12 mouse cellular contexts compared by ENCODE assay signal in the genomic region with DNA sequence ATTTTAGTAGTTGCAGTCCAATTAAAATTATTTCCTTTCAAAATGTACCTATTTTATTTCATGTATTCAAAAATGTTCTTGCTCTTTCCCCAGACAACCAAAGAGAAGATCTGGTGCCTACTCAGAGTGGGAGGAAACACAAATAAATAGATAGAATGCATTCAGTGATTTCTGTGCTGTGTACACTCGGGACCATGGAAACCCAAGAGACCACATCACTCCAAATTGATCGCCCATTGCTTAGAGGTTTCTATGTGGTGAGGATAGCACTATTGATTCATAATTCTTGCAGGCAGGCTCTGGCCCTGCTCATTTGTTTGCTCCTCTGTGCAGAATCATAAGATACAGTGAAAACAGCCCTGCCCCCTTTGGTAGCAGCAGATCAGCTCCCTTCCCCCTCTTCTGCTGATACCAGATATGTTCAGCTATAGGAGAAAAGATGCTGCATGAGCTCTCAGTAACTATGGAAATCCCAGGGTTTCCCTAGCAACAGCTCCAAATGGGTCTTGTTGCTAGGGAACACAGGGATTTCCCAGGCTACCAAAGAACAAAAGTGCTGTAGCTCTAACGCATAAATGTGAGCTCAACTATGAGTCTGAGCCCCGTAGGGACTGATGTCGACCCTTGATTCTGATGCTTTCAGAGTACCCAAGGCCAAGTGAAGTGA. TPM values are rescaled to one million over a fixed set of nuclear protein-coding genes. Genes with fewer than 3 reads are reported as not detected.
DNase-seq lines count a peak whose midpoint lies in the region; ATAC-seq and TF ChIP-seq lines count a peak whose summit lies in the region.
"Had no signal": no experiment of that assay in that cellular context is flagged by ENCODE, and none has a peak within 500 bp of the region (broad histone marks: within the 10 kb centered on the region; RNA-seq: fewer than 3 reads in every experiment).

No protein-coding gene starts in this region.

- no peak for TF ChIP-seq CTCF in kidney, adult 2 months (conservative IDR thresholded peaks at IDR 0.05; ENCODE audit: insufficient read depth, insufficient read length, low read depth, low read length)
- TF ChIP-seq CTCF in thymus, adult 2 months (IDR thresholded peaks at IDR 0.05; ENCODE audit: borderline replicate concordance, control insufficient read depth, extremely low read depth, insufficient read depth, low read length, poor library complexity) = no peak

- peak; percentile 96 for ATAC-seq in neural tube, embryonic 12.5 days (ENCODE audit: low FRiP score, low read depth)
- ATAC-seq in liver, embryonic 11.5 days (replicated peaks; ENCODE audit: low FRiP score) = no peak

- no peaks in the 10 kb centered on the region for H3K27me3 ChIP-seq in neural tube, embryonic 12.5 days (replicated peaks)
- no peaks in the 10 kb centered on the region for H3K27me3 ChIP-seq in liver, embryonic 11.5 days (replicated peaks; ENCODE audit: control insufficient read depth, insufficient read depth, low read length)
- H3K27me3 ChIP-seq in kidney, adult 2 months (replicated peaks; ENCODE audit: control insufficient read depth, insufficient read depth, low read length) = no peaks in the 10 kb centered on the region
- no peaks in the 10 kb centered on the region for H3K27me3 ChIP-seq in thymus, adult 2 months (ENCODE audit: control insufficient read depth, insufficient read depth, low read length)
- H3K27me3 ChIP-seq: heart, embryonic 13.5 days had no signal

- no peak overlapping the region for H3K9ac ChIP-seq in neural tube, embryonic 12.5 days
- H3K9ac ChIP-seq in liver, embryonic 11.5 days (ENCODE audit: low read depth, low read length) = no peak overlapping the region
- H3K9ac ChIP-seq: embryonic facial prominence, embryonic 15.5 days; heart, embryonic 13.5 days had no signal

- no peak overlapping the region for H3K4me3 ChIP-seq in neural tube, embryonic 12.5 days
- no peak overlapping the region for H3K4me3 ChIP-seq in liver, embryonic 11.5 days (ENCODE audit: low read depth, low read length)
- no peak overlapping the region for H3K4me3 ChIP-seq in kidney, adult 2 months (ENCODE audit: insufficient read depth, low read depth, low read length)
- H3K4me3 ChIP-seq in thymus, adult 2 months (ENCODE audit: control insufficient read depth, insufficient read depth, low read length) = no peak overlapping the region
- H3K4me3 ChIP-seq: embryonic facial prominence, embryonic 15.5 days; heart, embryonic 13.5 days had no signal

- TF ChIP-seq POLR2A in kidney, adult 2 months (IDR thresholded peaks at IDR 0.05; ENCODE audit: low read depth, low read length) = no peak
- no peak for TF ChIP-seq POLR2A in thymus, adult 2 months (IDR thresholded peaks at IDR 0.05; ENCODE audit: control insufficient read depth, extremely low read depth, insufficient read depth, low read length, poor library complexity)

- H3K9me3 ChIP-seq in neural tube, embryonic 12.5 days = no peaks in the 10 kb centered on the region
- H3K9me3 ChIP-seq in liver, embryonic 11.5 days (ENCODE audit: control insufficient read depth, low read length) = no peaks in the 10 kb centered on the region
- H3K9me3 ChIP-seq: embryonic facial prominence, embryonic 15.5 days; heart, embryonic 13.5 days had no signal

- H3K36me3 ChIP-seq in neural tube, embryonic 12.5 days = no peaks in the 10 kb centered on the region
- H3K36me3 ChIP-seq in liver, embryonic 11.5 days (ENCODE audit: control insufficient read depth, insufficient read depth, low read length) = no peaks in the 10 kb centered on the region
- no peaks in the 10 kb centered on the region for H3K36me3 ChIP-seq in kidney, adult 2 months (ENCODE audit: control insufficient read depth, insufficient read depth, low read length)
- H3K36me3 ChIP-seq in thymus, adult 2 months (ENCODE audit: control insufficient read depth, insufficient read depth, low read length) = no peaks in the 10 kb centered on the region
- H3K36me3 ChIP-seq: embryonic facial prominence, embryonic 15.5 days; heart, embryonic 13.5 days had no signal

- WGBS in neural tube, embryonic 12.5 days = 48% methylated on average over 5 of the region's 5 CpGs
- 74% methylated on average over 5 of the region's 5 CpGs for WGBS in liver, embryonic 11.5 days
- WGBS in kidney, adult 2 months = 68% methylated on average over 5 of the region's 5 CpGs
- WGBS in thymus, adult 2 months = 82% methylated on average over 5 of the region's 5 CpGs

- DNase-seq in embryo, embryonic 11 days = peak; percentile 42
- peak; percentile 30 to 35 for DNase-seq in frontal cortex, postnatal 14 days (ENCODE audit: low spot score in 2 of 2)
- DNase-seq in left cerebral cortex, adult 18-20 months (ENCODE audit: low spot score in 2 of 2) = peak; percentile 10 to 43
- DNase-seq in liver, embryonic 11.5 days (ENCODE audit: low spot score) = no peak
- no peak for DNase-seq in kidney, adult 2 months
- DNase-seq in T-cell, adult 2 months (ENCODE audit: low spot score) = no peak
- no peak for DNase-seq in thymus, adult 2 months
- DNase-seq: adrenal gland, adult 2 months; kidney, postnatal 4 days had no signal

- H3K27ac ChIP-seq in neural tube, embryonic 12.5 days = peak overlapping the region; percentile 42; the same call in 1 of the 2 replicates
- H3K27ac ChIP-seq in liver, embryonic 11.5 days (ENCODE audit: low read depth, low read length) = no peak overlapping the region
- H3K27ac ChIP-seq in kidney, adult 2 months (ENCODE audit: insufficient read depth, low read depth, low read length) = no peak overlapping the region
- H3K27ac ChIP-seq in thymus, adult 2 months (ENCODE audit: control insufficient read depth, insufficient read depth, low read length) = no peak overlapping the region
- H3K27ac ChIP-seq: embryonic facial prominence, embryonic 15.5 days; heart, embryonic 13.5 days had no signal

- H3K4me2 ChIP-seq in neural tube, embryonic 12.5 days (replicated peaks) = 0 out of 2 replicates have a peak overlapping the region, but pooled peaks have one; percentile 18
- H3K4me2 ChIP-seq in liver, embryonic 11.5 days = no peak overlapping the region
- H3K4me2 ChIP-seq: embryonic facial prominence, embryonic 15.5 days; heart, embryonic 13.5 days had no signal

- no peaks in the 10 kb centered on the region for H3K4me1 ChIP-seq in neural tube, embryonic 12.5 days
- no peaks in the 10 kb centered on the region for H3K4me1 ChIP-seq in liver, embryonic 11.5 days (replicated peaks; ENCODE audit: control insufficient read depth, insufficient read depth, low read length)
- H3K4me1 ChIP-seq in kidney, adult 2 months (ENCODE audit: control insufficient read depth, insufficient read depth, low read length) = no peaks in the 10 kb centered on the region
- no peaks in the 10 kb centered on the region for H3K4me1 ChIP-seq in thymus, adult 2 months (replicated peaks; ENCODE audit: control insufficient read depth, insufficient read depth, low read length)
- H3K4me1 ChIP-seq: embryonic facial prominence, embryonic 15.5 days; heart, embryonic 13.5 days had no signal

RNA-seq across cellular contexts. Expression of gene Cetn2, which starts 22.7 kb away (rescaled TPM):
- total RNA-seq in left cerebral cortex, adult 18-20 months (2021) = 10 to 100 TPM; 57.0 to 58.1 TPM
- 84.6 and 94.1 TPM in 2 replicates for polyA plus RNA-seq in neural tube, embryonic 12.5 days (2016; fragmentation: Nextera tagmentation; extraction: Ambion mirVana)
- polyA plus RNA-seq in liver, embryonic 11.5 days (2014; fragmentation: Nextera tagmentation; extraction: Ambion mirVana) = 74.3 and 77.2 TPM in 2 replicates
- polyA plus RNA-seq in kidney, adult 2 months (2012; rRNA removed) = 12.4 and 22.7 TPM in 2 replicates
- 5.9 and 9.7 TPM in 2 replicates for polyA plus RNA-seq in thymus, adult 2 months (2012; rRNA removed)

RNA-seq across cellular contexts. Expression of gene Nsdhl, which starts 22.8 kb away (rescaled TPM):
- total RNA-seq in left cerebral cortex, adult 18-20 months (2021) = 10 to 100 TPM; 22.6 to 30.0 TPM
- 37.9 and 41.4 TPM in 2 replicates for polyA plus RNA-seq in neural tube, embryonic 12.5 days (2016; fragmentation: Nextera tagmentation; extraction: Ambion mirVana)
- polyA plus RNA-seq in liver, embryonic 11.5 days (2014; fragmentation: Nextera tagmentation; extraction: Ambion mirVana) = 29.6 and 32.2 TPM in 2 replicates
- polyA plus RNA-seq in kidney, adult 2 months (2012; rRNA removed) = 43.7 and 45.7 TPM in 2 replicates
- 8.9 and 9.0 TPM in 2 replicates for polyA plus RNA-seq in thymus, adult 2 months (2012; rRNA removed)

Comparison
In these comparisons a context has a peak if more than half of its experiments do, and no peak if none do; other contexts are left out.
1. DNase-seq: peak in embryo, embryonic 11 days (single experiment), frontal cortex, postnatal 14 days (2 of 2) and left cerebral cortex, adult 18-20 months (2 of 2); none in liver, embryonic 11.5 days (single experiment), kidney, adult 2 months (single experiment), T-cell, adult 2 months (single experiment) and thymus, adult 2 months (single experiment).